Mouse (Mus musculus): Measurements from ENCODE around the gene 2610528A11Rik. TPM values are rescaled to one million over a fixed set of nuclear protein-coding genes. Genes with fewer than 3 reads are reported as not detected.
"Not testable (repeated sequence)": the region's sequence is repeated elsewhere in the genome, so short reads cannot be mapped to it uniquely, and the experiment has no call there.

2610528A11Rik gene
- polyA plus RNA-seq (2016; fragmentation: Nextera tagmentation; extraction: Ambion mirVana) = 0.46 TPM in 1 of 2 replicates, not detected in the other

DNA sequence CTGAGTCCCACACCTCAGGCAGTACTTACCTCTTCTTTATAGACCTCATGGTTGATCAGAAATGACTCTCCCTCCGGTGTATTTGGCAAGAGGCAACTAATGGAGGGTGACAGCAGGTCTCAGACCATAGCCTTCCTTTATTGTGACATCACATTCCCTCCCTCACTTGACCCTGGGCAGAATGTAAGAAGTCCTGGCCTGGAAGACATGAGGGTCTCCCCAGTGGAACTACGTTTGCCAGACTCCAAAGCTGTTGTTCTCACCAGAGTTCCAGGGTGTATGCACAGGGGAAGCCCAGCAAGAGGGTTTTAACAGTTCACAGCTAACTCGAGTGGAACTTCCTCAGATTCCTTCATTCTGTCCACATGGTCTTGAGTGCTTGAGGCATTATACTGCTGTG lies at the start of gene 2610528A11Rik:
Gene 2610528A11Rik (minus strand): TSS at position 101 of the 400 bp plus-strand sequence.
- 0 out of 2 replicates have a peak, but pooled peaks cover 3% of the 10 kb centered on the region for H3K36me3 ChIP-seq
- H3K4me1 ChIP-seq (replicated peaks) = no peaks in the 10 kb centered on the region
- no peak for DNase-seq (ENCODE audit: low spot score)
- 79% methylated on average over 3 of the region's 3 CpGs for WGBS
- no peaks in the 10 kb centered on the region for H3K9me3 ChIP-seq
- H3K27me3 ChIP-seq (ENCODE audit: insufficient read depth, poor library complexity, severe bottlenecking) = no peaks in the 10 kb centered on the region
- H3K4me3 ChIP-seq = no peak within 1 kb of the TSS
- no peak within 1 kb of the TSS for H3K27ac ChIP-seq

DNA sequence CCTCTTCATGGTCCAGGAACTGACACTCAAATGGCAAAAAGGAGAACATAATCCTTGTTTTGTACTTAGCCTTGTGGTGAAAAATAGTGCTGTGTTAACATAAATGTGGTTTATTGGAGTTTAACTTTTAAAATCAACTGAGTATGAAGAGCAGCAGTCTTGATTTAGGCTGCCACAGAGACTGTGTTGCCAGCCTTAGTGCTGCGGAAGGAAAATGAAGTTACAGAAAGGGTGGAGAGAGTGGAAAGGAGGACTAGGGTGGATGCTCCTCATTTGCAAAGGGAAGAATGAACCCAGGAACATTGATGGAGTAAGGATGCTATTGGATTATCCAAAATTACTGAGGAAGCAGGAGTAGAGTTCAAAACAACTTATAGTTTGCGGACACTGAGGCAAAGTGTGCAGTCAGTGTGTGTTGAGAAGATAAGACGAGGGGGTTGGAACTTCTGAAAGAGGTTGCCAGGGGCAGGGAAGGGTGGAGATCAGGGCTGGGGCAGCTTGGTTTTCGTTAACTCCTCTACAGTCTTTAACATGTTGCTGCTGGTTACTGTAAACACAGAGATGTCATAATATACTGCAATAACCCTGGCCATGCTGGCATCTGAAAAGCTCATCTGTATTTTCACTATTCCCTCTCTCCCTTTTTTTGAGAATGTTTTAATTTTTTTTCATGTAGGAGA lies 49.6 kb upstream of the 2610528A11Rik start:
- 88% methylated on average over 4 of the region's 4 CpGs for WGBS
- DNase-seq (ENCODE audit: low spot score) = no peak
- Histone ChIP-seq H3K9me3 (0 out of 2 replicates have a peak, but pooled peaks cover 4% of the 10 kb centered on the region), H3K27me3 (ENCODE audit: insufficient read depth, poor library complexity, severe bottlenecking) (no peaks in the 10 kb centered on the region), H3K27ac (no peak overlapping the region), H3K4me3 (no peak overlapping the region), H3K4me1 (replicated peaks) (no peaks in the 10 kb centered on the region), H3K36me3 (no peaks in the 10 kb centered on the region)

DNA sequence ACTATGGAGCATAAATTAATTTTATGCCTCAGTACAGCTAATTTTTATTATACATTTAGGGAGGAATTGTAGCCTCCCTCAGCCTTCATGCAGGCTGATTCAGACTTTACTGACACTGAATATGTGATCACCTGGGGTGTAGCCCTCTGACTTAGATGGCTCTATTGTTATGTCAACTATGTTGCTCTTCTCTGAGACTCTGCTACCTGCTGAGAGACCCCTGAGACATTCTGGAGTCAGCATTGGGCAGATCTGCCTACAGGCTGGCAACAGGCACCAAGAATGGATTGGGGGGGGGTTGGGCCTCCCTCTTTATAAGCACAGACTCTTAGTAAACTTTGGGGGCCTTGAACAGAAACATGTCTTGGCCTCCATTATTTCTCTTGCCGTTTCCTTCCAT lies 40.6 kb upstream of the 2610528A11Rik start:
- WGBS = 85% methylated on average over 1 of the region's 1 CpGs
- Histone ChIP-seq H3K4me1 (replicated peaks) (no peaks in the 10 kb centered on the region), H3K9me3 (peaks cover 26% of the 10 kb centered on the region), H3K36me3 (no peaks in the 10 kb centered on the region), H3K27me3 (ENCODE audit: insufficient read depth, poor library complexity, severe bottlenecking) (no peaks in the 10 kb centered on the region), H3K27ac (no peak overlapping the region), H3K4me3 (no peak overlapping the region)
- no peak for DNase-seq (ENCODE audit: low spot score)

DNA sequence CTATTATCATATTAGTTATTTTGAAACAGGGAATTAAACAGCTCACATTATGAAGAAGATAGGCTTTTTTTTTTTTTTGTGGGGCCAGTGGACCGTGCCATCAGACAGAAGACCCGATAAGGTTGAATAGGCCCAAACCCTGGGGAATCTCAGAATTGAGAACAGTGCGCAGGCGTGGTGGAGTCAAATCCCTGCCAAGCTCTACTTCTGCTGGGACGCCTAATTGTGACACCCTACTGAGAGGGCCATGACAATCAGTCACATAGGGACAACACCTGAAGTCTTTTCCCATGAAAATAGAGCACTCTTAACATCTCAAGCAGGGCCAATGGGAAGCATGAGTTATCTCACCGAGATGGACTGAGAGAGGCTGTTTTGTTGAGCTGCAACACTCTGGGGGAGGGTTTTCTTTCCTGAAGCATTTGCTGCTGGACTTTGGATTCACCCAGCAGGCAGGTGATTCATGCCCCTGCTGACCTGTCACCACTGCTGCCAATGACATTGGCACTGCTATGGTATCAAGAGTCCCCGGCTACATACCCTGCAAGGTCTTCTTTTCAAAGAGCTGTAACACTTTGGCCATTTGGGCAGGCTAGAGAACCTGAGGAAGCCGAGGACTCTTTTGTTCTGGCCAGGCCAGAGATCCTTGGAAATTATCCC lies 25.4 kb upstream of the 2610528A11Rik start:
- no peak overlapping the region for H3K4me3 ChIP-seq
- H3K9me3 ChIP-seq = no peaks in the 10 kb centered on the region
- peaks cover 3% of the 10 kb centered on the region for H3K4me1 ChIP-seq (replicated peaks)
- no peaks in the 10 kb centered on the region for H3K27me3 ChIP-seq (ENCODE audit: insufficient read depth, poor library complexity, severe bottlenecking)
- no peak overlapping the region for H3K27ac ChIP-seq
- no peak for DNase-seq (ENCODE audit: low spot score)
- H3K36me3 ChIP-seq = no peaks in the 10 kb centered on the region
- 59% methylated on average over 8 of the region's 8 CpGs for WGBS

DNA sequence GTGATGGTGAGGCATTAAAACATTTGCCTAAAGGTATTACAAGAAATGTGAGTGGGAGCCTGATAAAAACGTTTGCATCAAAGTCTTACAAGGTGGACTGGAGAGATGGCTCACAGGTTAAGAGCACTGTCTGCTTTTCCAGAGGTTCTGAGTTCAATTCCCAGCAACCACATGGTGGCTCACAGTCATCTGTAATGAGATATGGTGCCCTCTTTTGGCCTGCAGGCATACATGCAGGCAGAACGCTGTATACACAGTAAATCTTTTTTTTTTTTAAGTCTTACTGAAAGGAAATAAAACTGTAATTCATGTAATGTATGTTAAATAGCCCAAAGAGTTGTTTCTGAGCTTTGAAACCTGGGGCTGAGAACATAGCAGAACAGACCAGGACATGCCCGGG lies 23.8 kb upstream of the 2610528A11Rik start:
- H3K27me3 ChIP-seq (ENCODE audit: insufficient read depth, poor library complexity, severe bottlenecking); DNase-seq (ENCODE audit: low spot score); H3K9me3 ChIP-seq; H3K4me3 ChIP-seq; H3K27ac ChIP-seq; H3K36me3 ChIP-seq: not testable (repeated sequence)
- 80% methylated on average over 3 of the region's 3 CpGs for WGBS
- H3K4me1 ChIP-seq (replicated peaks) = peaks cover 11% of the 10 kb centered on the region

DNA sequence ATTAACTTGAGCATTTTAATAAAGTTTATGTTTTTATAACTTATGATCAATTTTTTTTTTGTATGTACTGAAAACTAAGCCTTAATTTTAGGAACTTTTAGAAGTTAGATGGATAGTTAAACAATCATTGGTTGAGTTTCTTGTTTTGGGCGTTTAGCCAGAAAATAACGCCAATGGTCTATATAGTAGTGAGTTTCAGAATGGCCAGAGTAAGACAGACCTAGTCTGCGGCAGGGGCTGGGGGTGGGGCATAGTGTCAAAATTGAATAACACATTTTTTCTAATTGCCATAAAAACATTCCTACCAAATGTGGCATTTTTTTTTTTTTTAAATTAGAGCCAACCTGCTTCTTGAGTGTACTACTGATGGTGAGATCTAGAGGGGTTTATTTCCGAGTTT lies 22.3 kb upstream of the 2610528A11Rik start:
- H3K36me3 ChIP-seq = peaks cover 24% of the 10 kb centered on the region

DNA sequence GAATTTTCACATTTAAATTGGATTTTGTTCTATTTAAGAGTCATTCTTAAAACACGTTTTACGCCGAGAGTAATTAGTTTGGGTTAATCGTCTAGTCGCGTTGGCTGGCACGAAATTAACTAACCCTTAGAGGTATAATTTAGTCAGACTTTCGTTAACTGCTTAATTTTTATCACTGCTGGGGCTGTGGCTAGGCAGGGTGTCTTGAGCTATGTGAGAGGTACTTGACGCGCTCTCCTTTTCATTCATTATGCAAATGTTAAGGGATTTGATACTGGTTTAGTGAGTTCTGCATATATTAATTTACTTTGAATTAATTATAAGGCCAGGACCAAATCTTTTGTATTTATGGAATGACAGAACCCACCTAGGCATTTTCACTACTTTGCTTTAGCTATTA lies 21.8 kb upstream of the 2610528A11Rik start:
- peak overlapping the region; percentile 90 for H3K4me3 ChIP-seq
- H3K9me3 ChIP-seq = no peaks in the 10 kb centered on the region
- 2% methylated on average over 10 of the region's 10 CpGs for WGBS
- no peaks in the 10 kb centered on the region for H3K27me3 ChIP-seq (ENCODE audit: insufficient read depth, poor library complexity, severe bottlenecking)
- H3K4me1 ChIP-seq (replicated peaks) = peaks cover 11% of the 10 kb centered on the region
- peak overlapping the region; percentile 81 for H3K27ac ChIP-seq
- peaks cover 28% of the 10 kb centered on the region for H3K36me3 ChIP-seq
- no peak for DNase-seq (ENCODE audit: low spot score)

More for the DNA sequence above, 22.3 kb upstream of the 2610528A11Rik start:
- Histone ChIP-seq H3K9me3 (no peaks in the 10 kb centered on the region), H3K27ac (no peak overlapping the region), H3K4me3 (no peak overlapping the region), H3K27me3 (ENCODE audit: insufficient read depth, poor library complexity, severe bottlenecking) (no peaks in the 10 kb centered on the region), H3K4me1 (replicated peaks) (peaks cover 11% of the 10 kb centered on the region)
- 87% methylated on average over 4 of the region's 4 CpGs for WGBS
- no peak for DNase-seq (ENCODE audit: low spot score)

DNA sequence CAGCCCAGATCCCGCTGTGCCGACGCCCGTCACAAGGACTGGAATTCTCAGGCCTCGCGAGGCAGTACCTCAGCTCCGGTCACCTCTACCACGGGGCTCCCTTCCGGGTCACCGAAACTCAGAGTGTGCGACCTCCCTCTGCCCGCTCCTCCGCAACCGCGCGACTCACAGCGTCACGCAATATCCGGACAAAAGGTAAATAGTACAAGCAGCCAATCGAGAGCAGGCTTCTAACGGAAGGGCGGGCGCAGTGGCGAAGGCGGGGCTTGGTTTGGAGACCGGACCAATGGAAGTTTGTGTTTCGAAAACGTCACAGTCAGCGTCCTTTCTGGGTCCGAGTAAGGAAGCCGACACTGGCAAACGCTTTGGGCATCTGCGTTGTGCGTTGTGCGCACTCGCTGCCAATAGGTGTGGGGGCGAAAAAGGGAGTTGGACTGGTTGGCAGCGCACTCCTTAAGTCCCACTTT lies 21.3 kb upstream of the 2610528A11Rik start, which contains the start of gene Ghitm:
Gene Ghitm (minus strand): TSS at position 146 of the 467 bp plus-strand sequence.
- Histone ChIP-seq H3K36me3 (peaks cover 33% of the 10 kb centered on the region), H3K27me3 (ENCODE audit: insufficient read depth, poor library complexity, severe bottlenecking) (no peaks in the 10 kb centered on the region), H3K9me3 (no peaks in the 10 kb centered on the region), H3K4me1 (replicated peaks) (peaks cover 11% of the 10 kb centered on the region), H3K4me3 (peak within 1 kb of the TSS; percentile 90), H3K27ac (peak within 1 kb of the TSS; percentile 91)
- peak; percentile 97 for DNase-seq (ENCODE audit: low spot score)
- WGBS = under 1% methylated on average over 38 of the region's 38 CpGs

DNA sequence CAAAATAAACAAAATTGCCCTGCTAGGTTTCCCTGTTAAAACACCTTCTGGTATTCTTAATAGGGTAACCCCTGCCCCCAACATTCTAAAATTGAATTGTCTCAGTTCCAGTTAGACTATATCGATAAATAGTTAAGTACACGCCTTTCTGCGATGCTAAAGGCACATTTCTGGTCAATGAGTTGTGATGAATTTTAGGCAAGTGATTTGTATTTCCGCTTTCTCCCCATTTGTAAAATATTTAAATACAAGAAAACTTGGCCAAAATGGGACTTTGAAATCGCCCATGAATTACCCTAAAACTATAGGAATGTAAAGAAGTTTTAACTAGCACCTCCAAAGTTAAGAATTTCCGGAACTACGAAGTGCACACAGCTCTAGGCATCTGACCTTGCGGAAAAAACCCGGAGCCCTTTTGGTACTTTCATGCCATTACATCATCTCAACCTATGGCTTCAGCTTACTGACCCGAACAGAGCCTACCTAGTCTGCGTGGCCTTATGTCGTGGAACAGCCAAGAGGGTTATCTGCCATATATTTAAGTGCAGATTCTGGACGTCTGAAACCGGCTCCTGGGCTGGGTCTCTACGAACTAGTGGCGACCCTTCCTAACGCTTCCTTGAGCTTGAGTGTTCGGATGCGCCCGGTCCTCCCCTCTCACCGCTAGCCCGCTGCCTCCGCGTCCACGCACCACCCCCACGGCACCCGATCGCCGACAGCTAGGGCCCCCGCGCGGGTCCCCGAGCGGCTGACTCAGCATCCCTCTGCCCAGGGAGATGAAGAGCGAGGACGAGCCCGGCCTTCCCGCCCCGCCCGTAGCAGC lies 20.7 kb upstream of the 2610528A11Rik start:
- peak overlapping the region; percentile 90 for H3K4me3 ChIP-seq
- 2% methylated on average over 40 of the region's 40 CpGs for WGBS
- peaks cover 11% of the 10 kb centered on the region for H3K4me1 ChIP-seq (replicated peaks)
- peaks cover 40% of the 10 kb centered on the region for H3K36me3 ChIP-seq
- peak overlapping the region; percentile 91 for H3K27ac ChIP-seq
- no peaks in the 10 kb centered on the region for H3K9me3 ChIP-seq
- no peak for DNase-seq (ENCODE audit: low spot score)
- H3K27me3 ChIP-seq (ENCODE audit: insufficient read depth, poor library complexity, severe bottlenecking) = no peaks in the 10 kb centered on the region

DNA sequence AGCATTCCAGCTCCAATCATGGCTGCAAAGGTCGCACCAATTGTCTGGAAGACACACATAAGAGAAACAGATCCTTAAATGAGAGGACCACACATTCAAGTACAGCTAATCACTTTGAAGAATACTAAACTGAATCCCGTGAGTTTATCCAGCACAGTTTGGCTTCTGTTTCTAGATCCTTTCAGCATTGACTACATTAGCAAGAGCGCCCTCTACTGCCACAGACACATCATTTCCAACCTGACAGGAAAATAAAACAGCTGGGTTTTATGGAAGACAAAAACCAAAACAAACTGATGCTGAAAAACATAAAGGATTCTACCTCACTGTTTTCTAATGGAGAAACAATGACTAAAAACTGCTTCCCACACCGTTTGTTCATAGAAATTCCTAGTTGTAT lies 13.8 kb upstream of the 2610528A11Rik start:
- DNase-seq (ENCODE audit: low spot score) = peak; percentile 9
- Histone ChIP-seq H3K4me3 (no peak overlapping the region), H3K27me3 (ENCODE audit: insufficient read depth, poor library complexity, severe bottlenecking) (no peaks in the 10 kb centered on the region), H3K27ac (no peak overlapping the region), H3K4me1 (replicated peaks) (no peaks in the 10 kb centered on the region), H3K36me3 (peaks cover 97% of the 10 kb centered on the region), H3K9me3 (no peaks in the 10 kb centered on the region)
- WGBS = 53% methylated on average over 4 of the region's 4 CpGs

DNA sequence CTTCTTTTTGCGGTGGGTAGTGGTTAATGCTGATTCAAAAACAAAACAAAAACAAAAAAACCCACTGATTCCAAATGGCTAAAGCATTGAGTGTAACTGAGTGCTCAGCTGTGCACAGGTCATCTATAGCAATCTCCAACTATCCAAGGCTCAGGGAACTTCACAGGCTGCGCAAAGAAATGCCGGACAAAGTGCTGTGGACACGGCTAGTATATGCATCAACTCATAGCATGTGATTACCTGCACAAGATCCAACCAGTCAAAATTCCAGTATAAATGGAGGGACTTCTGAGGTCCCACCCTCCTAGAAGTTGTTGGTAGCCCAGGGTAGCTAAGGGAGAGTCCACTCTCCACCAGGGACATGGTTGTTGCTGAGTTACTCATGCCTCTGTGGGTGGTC lies 5.4 kb upstream of the 2610528A11Rik start:
- Histone ChIP-seq H3K4me3 (no peak overlapping the region), H3K27me3 (ENCODE audit: insufficient read depth, poor library complexity, severe bottlenecking) (no peaks in the 10 kb centered on the region), H3K27ac (no peak overlapping the region), H3K36me3 (peaks cover 51% of the 10 kb centered on the region), H3K9me3 (no peaks in the 10 kb centered on the region), H3K4me1 (replicated peaks) (no peaks in the 10 kb centered on the region)
- DNase-seq (ENCODE audit: low spot score) = no peak
- 97% methylated on average over 4 of the region's 4 CpGs for WGBS

DNA sequence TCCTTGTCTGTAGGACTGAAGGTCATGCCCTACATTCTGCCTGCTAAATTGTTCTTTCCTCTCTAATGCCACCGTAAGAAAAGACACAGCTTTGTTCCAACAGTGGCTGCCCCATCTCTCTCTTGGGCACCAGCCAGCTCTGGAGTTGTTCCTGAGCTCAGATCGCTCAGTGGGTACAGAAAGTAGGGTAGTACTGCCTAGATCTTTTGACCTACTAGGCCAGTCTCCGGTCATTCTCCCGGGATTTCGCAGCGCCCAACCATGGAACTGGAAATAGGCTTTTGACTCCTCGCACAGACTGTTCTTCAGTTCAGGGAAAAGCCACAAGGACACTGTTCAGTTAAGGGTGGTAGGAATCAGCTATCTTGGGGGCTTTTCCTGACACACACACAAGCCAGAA lies 891 bp downstream of the 2610528A11Rik start:
- Histone ChIP-seq H3K4me3 (no peak overlapping the region), H3K27me3 (ENCODE audit: insufficient read depth, poor library complexity, severe bottlenecking) (no peaks in the 10 kb centered on the region), H3K36me3 (no peaks in the 10 kb centered on the region), H3K4me1 (replicated peaks) (no peaks in the 10 kb centered on the region), H3K27ac (no peak overlapping the region), H3K9me3 (no peaks in the 10 kb centered on the region)
- DNase-seq (ENCODE audit: low spot score) = no peak
- WGBS = 93% methylated on average over 7 of the region's 7 CpGs

Measured in hindbrain, embryonic 10.5 days (tissue).